Mouse (Mus musculus): ENCODE results near the gene Cdh18. TPM values are rescaled to one million over a fixed set of nuclear protein-coding genes. Genes with fewer than 3 reads are reported as not detected.

The Cdh18 gene
- polyA plus RNA-seq, 1 experiment from 2014 or later, result 5.8 TPM

DNA sequence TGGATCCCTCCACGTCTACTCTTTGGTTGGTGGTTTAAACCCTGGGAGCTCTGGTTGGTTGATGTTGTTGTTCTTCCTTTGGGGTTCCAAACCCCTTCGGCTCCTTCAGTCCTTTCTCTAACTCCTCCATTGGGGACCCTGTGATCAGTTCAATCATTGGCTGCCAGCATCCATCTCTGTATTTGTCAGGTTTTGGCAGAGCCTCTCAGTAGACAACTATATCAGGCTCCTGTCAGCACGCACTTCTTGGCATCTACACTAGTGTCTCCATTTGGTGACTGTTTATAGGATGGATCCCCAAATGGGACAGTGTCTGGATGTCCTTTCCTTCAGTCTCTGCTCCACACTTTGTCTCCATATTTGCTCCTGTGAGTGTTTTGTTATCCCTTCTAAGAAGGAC is 967.0 kb downstream of the Cdh18 start:
- no peak overlapping the region for H3K27ac ChIP-seq (replicated peaks)
- no peak overlapping the region for H3K4me2 ChIP-seq
- H3K9ac ChIP-seq, result no peak overlapping the region
- H3K9me3 ChIP-seq, result no peaks in the 10 kb centered on the region
- H3K36me3 ChIP-seq, result no peaks in the 10 kb centered on the region
- no peaks in the 10 kb centered on the region for H3K27me3 ChIP-seq
- H3K4me1 ChIP-seq (replicated peaks), result no peaks in the 10 kb centered on the region
- 90% methylated on average over 3 of the region's 3 CpGs for WGBS
- H3K4me3 ChIP-seq, result no peak overlapping the region
- no peak for ATAC-seq (ENCODE audit: low read depth)

DNA sequence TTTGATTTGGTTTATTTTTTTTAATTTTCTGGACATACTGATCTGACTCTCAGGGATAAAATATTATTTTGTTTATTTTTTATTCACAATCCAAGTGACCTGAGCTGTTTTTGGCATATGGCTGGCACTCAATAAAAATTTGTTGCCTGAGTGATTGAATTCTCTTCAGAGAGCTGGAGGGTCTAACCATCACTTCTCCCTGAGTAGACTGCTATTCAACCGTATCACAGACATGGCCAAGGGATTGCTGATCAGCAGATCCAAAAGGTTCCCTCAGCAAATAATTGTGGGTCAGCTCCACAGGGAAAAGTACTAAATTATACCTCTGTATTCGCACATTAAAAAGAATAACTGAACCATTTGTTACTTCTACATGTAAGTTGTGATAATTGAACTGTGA is 969.3 kb downstream of the Cdh18 start:
- 73% methylated on average over 2 of the region's 2 CpGs for WGBS
- no peak overlapping the region for H3K9ac ChIP-seq
- H3K4me3 ChIP-seq, result no peak overlapping the region
- no peak for ATAC-seq (ENCODE audit: low read depth)
- H3K27me3 ChIP-seq, result no peaks in the 10 kb centered on the region
- no peak overlapping the region for H3K4me2 ChIP-seq
- H3K27ac ChIP-seq (replicated peaks), result no peak overlapping the region
- no peaks in the 10 kb centered on the region for H3K9me3 ChIP-seq
- H3K36me3 ChIP-seq, result no peaks in the 10 kb centered on the region
- H3K4me1 ChIP-seq (replicated peaks), result no peaks in the 10 kb centered on the region
